Mouse (Mus musculus): ENCODE measurements around the gene Wipi1. TPM values are rescaled to one million over a fixed set of nuclear protein-coding genes. Genes with fewer than 3 reads are reported as not detected.

Gene Wipi1
- 103 TPM for polyA plus RNA-seq (2014; fragmentation: Illumina TruSeq; extraction: RNeasy Lipid Tissue Mini Kit (QIAGEN cat#74804))

GRCm38 (mm10) chr11:109611303-109612149, at the start of gene Wipi1:
Gene Wipi1, minus strand, starts transcription at chr11:109611967.

DNA sequence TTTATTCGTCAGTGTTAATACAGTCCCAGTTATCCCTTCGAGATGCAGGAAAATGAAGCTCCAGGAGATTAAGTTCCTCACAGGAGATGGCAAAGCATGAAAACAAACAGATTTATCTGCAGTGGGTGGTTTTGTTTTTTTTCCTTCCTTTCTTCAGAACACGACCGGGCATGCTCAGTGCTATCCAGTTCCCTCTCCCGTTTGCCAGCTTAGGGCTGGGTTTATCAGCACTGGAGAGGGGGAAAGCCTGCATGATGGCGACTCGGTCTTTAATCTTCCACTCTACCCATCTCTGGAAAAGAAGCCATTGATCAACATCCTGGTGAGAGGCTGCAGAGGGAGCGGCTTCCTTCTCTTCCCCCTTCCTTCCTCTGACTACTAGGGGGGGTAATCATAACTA, 37.4 kb upstream of the Wipi1 start, which contains the start of gene Prkar1a:
Gene Prkar1a, plus strand, starts transcription at position 200 of the 400 bp plus-strand sequence.

Other genes with a start within 250 kb of the Wipi1 start
- gene Gna13, start 249.1 kb downstream of the Wipi1 start, polyA plus RNA-seq (2014; fragmentation: Illumina TruSeq; extraction: RNeasy Lipid Tissue Mini Kit (QIAGEN cat#74804)), result 65.8 TPM
- not detected for gene 9930022D16Rik, start 198.1 kb downstream of the Wipi1 start, polyA plus RNA-seq (2014; fragmentation: Illumina TruSeq; extraction: RNeasy Lipid Tissue Mini Kit (QIAGEN cat#74804))
- gene Amz2, start 186.0 kb downstream of the Wipi1 start, polyA plus RNA-seq (2014; fragmentation: Illumina TruSeq; extraction: RNeasy Lipid Tissue Mini Kit (QIAGEN cat#74804)), result 50.5 TPM
- gene Arsg, start 138.6 kb downstream of the Wipi1 start, polyA plus RNA-seq (2014; fragmentation: Illumina TruSeq; extraction: RNeasy Lipid Tissue Mini Kit (QIAGEN cat#74804)), result 3.5 TPM
- gene Slc16a6, start 138.4 kb downstream of the Wipi1 start, polyA plus RNA-seq (2014; fragmentation: Illumina TruSeq; extraction: RNeasy Lipid Tissue Mini Kit (QIAGEN cat#74804)), result 7.2 TPM
- gene Prkar1a, start 37.4 kb upstream of the Wipi1 start, polyA plus RNA-seq (2014; fragmentation: Illumina TruSeq; extraction: RNeasy Lipid Tissue Mini Kit (QIAGEN cat#74804)), result 615 TPM
- 0.46 TPM for gene Fam20a, start 110.3 kb upstream of the Wipi1 start, polyA plus RNA-seq (2014; fragmentation: Illumina TruSeq; extraction: RNeasy Lipid Tissue Mini Kit (QIAGEN cat#74804))
- gene 1700012B07Rik, start 216.1 kb upstream of the Wipi1 start, polyA plus RNA-seq (2014; fragmentation: Illumina TruSeq; extraction: RNeasy Lipid Tissue Mini Kit (QIAGEN cat#74804)), result not detected